Mouse (Mus musculus) frontal cortex, postnatal 25 days (tissue): ENCODE measurements at regions not wholly inside any gene's neighbourhood (a gene's known extent, or its start where the extent isn't known, plus 50 kb on each side); places are given as distances from the start of the nearest gene placed in this dataset.

ENCODE experiments used
- DNase-seq, 2 experiments: peaks; one replicate each; pipeline ENCODE4 v3.0.0; 2022; ENCODE audit warnings: low spot score in 2 of 2

- no peak for DNase-seq
These were observed 54.4 kb downstream of the Irf2bpl start for GRCm38 (mm10) chr12:86830247-86830585.

GRCm38 (mm10) chr12:86829581-86830246 lies 54.9 kb downstream of the Irf2bpl start:
- no peak for DNase-seq

- no peak for DNase-seq
These were observed 57.4 kb downstream of the Irf2bpl start for GRCm38 (mm10) chr12:86827241-86827606.

GRCm38 (mm10) chr12:86826420-86827240 lies 58.0 kb downstream of the Irf2bpl start:
- peak in 1 of 2 experiments; percentile 53 for DNase-seq

- no peak for DNase-seq
These were observed 58.8 kb downstream of the Irf2bpl start for GRCm38 (mm10) chr12:86825584-86826419.

- peak in 1 of 2 experiments; percentile 58 for DNase-seq
These were observed 59.6 kb downstream of the Irf2bpl start for GRCm38 (mm10) chr12:86824860-86825583.

DNA sequence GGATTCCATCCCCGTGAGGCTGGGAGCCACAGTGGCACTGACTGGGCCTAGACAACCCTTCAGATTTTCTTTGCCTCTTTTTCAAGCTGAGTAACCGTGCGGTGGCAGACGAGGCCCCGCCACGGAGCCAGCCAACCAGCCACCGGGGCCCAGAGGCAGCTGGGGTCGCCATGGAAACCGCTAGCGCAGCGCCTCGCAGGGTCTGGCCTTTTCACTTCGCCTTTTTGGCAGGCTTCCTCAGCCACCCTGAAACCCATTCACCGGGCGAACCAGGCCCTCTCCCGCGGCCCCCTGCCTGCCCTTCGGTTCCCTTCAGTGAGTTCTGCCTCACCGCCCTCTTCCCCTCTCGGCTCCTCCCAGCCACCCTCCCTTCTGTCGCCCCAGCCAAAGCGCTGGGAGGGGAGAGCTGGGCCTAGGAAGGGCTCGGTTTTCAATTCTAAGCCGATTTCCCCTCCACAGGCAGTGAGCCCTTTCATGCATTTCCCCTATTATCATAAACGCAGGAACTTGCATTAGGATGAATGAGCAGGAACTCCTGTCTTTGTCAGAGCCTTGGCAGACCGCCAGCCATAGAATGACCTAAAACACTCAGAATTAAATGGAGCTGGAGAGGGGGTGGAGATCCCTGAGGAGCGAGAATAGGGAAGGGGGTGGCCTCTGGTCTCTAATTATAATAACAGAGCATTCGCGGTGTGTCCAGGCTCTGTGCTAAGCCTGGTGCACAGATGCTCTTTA lies 60.6 kb downstream of the Irf2bpl start:
- DNase-seq, result peak in 1 of 2 experiments; percentile 81

DNA sequence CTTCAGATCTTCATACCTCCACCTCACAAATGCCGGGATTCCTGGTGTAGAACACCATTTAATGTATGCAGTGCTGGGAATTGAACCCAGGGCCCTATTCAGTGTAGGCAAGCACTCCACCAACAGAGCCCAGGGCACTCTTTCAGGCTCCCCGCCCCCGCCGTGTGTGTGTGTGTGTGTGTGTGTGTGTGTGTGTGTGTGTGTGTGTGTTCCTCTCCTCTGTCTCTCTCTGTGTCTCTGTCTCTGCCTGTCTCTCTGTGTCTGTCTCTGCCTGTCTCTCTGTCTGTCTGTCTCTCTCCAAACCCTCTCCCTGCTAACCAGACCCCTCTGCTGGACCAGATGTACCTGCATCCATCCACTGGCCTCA lies 61.1 kb downstream of the Irf2bpl start:
- no peak for DNase-seq

DNA sequence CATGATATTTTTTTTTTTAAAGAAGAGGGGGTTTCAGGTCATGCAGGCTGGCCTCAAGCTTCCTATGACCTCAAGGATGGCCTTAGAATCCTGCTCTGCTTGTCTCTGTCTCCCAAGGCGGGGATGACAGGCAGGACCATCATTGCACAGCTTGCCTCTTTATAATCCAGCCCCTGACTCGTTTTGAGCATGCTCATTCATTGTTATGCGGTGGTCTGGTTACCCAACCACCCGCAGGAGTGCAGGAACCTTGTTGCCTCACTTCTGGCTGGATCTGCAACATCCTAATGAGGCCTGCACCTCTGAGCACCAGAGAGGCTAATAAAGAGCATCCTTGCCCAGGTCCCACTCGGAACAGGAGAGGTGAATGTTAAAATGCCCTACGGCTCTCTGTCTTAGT lies 63.4 kb downstream of the Irf2bpl start:
- no peak for DNase-seq

- no peak for DNase-seq
These were observed 65.0 kb downstream of the Irf2bpl start for GRCm38 (mm10) chr12:86819568-86819967.

DNA sequence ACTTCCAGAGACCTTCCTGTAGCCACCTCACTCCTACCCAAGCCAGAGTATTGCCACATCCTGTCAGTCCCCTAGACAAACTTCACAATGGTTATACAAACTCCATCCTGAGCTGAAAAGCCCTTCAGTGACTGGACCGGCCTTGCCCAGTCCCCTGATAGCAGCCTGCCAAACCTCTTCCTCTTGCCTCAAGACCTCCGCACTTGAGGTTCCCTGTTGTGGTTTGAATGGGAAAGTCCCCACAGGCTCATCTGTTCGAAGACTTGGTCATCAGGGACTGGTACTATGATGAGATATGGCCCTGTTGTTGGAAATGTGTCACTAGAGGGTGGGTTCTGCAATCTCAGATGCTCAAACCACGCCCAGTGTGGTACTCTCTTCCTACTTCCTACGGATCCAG lies 65.4 kb downstream of the Irf2bpl start:
- no peak for DNase-seq

DNA sequence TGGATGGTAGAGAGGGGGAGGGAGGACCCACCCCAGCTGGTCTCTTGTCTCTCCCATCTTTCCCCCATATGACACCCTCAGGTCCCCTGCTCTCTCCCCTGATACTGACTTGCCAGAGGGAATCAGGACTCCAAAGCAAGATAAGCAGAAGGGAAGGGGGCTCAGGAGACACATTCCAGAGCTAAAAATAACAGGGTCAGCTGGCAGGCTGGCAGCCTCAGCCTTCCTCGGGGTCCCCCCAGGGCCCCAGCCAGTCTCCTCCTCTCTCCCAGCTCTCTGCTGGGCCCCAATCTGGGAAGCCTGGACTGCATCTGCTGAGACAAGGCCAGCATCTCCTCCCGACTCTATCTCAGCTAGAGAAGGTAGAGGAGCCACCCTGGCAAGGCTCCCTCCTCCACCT lies 66.4 kb downstream of the Irf2bpl start:
- no peak for DNase-seq

GRCm38 (mm10) chr12:86816702-86817610 lies 67.6 kb downstream of the Irf2bpl start:
- no peak for DNase-seq

- peak in 1 of 2 experiments; percentile 56 for DNase-seq
These were observed 68.4 kb downstream of the Irf2bpl start for GRCm38 (mm10) chr12:86816171-86816701.

GRCm38 (mm10) chr12:86814740-86815139 lies 69.9 kb downstream of the Irf2bpl start:
- no peak for DNase-seq
